Mouse (Mus musculus) embryo, embryonic 9.5 days (tissue): ENCODE results near the gene Mrto4.
"Not testable (repeated sequence)": the region's sequence is repeated elsewhere in the genome, so short reads cannot be mapped to it uniquely, and the experiment has no call there.

ENCODE experiments used
- DNase-seq: peaks from one replicate; pipeline ENCODE4 v3.0.0-alpha.2; 2017; ENCODE audit errors: extremely low spot score

The Mrto4 gene

GRCm38 (mm10) chr4:139351931-139352711, at the start of gene Mrto4, which contains the start of the genes Emc1 and Ubr4:
Gene Mrto4, minus strand, starts transcription at chr4:139352576.
Gene Emc1, plus strand, starts transcription at chr4:139352587.
Gene Ubr4, plus strand, starts transcription at chr4:139352609.
- peak; percentile 89 for DNase-seq

- no peak for DNase-seq
Measured at GRCm38 (mm10) chr4:139400487-139400886, 48.1 kb upstream of the Mrto4 start.

- no peak for DNase-seq
Measured at GRCm38 (mm10) chr4:139395431-139395830, 43.1 kb upstream of the Mrto4 start.

GRCm38 (mm10) chr4:139389557-139389956, 37.2 kb upstream of the Mrto4 start:
- no peak for DNase-seq

GRCm38 (mm10) chr4:139386869-139387319, 34.5 kb upstream of the Mrto4 start:
- DNase-seq: no peak

GRCm38 (mm10) chr4:139385841-139386240, 33.5 kb upstream of the Mrto4 start:
- not testable (repeated sequence) for DNase-seq

- DNase-seq: no peak
Measured at GRCm38 (mm10) chr4:139382231-139382630, 29.9 kb upstream of the Mrto4 start.

- no peak for DNase-seq
Measured at GRCm38 (mm10) chr4:139381452-139381845, 29.1 kb upstream of the Mrto4 start.

- no peak for DNase-seq
Measured at GRCm38 (mm10) chr4:139380775-139381451, 28.5 kb upstream of the Mrto4 start.

GRCm38 (mm10) chr4:139380207-139380748, 27.9 kb upstream of the Mrto4 start:
- peak; percentile 100 for DNase-seq

GRCm38 (mm10) chr4:139379719-139380118, 27.3 kb upstream of the Mrto4 start:
- no peak for DNase-seq

GRCm38 (mm10) chr4:139373531-139373930, 21.2 kb upstream of the Mrto4 start:
- DNase-seq: no peak

GRCm38 (mm10) chr4:139373130-139373529, 20.8 kb upstream of the Mrto4 start:
- no peak for DNase-seq

- no peak for DNase-seq
Measured at GRCm38 (mm10) chr4:139368038-139368437, 15.7 kb upstream of the Mrto4 start.

GRCm38 (mm10) chr4:139367336-139367735, 15.0 kb upstream of the Mrto4 start:
- no peak for DNase-seq

- DNase-seq: no peak
Measured at GRCm38 (mm10) chr4:139360761-139361548, 8.6 kb upstream of the Mrto4 start.

GRCm38 (mm10) chr4:139357211-139357610, 4.8 kb upstream of the Mrto4 start:
- DNase-seq: no peak

- no peak for DNase-seq
Measured at GRCm38 (mm10) chr4:139352832-139353231, 456 bp upstream of the Mrto4 start.

GRCm38 (mm10) chr4:139345416-139346019, 6.9 kb downstream of the Mrto4 start:
- no peak for DNase-seq

GRCm38 (mm10) chr4:139343718-139344117, 8.7 kb downstream of the Mrto4 start:
- DNase-seq: no peak

- DNase-seq: no peak
Measured at GRCm38 (mm10) chr4:139341556-139342233, 10.7 kb downstream of the Mrto4 start.
